Mouse (Mus musculus) thymus, adult 2 months (tissue): ENCODE data around the gene Map6.

Experiments used
- CTCF ChIP-seq: fragments of 200-500 bp; IDR thresholded peaks from 2 replicates; pipeline ENCODE4 v1.5.1; 2012; ENCODE audit warnings: mild to moderate bottlenecking, control low read depth, low read length, moderate library complexity, borderline replicate concordance; ENCODE audit not compliant: control insufficient read depth, poor library complexity, insufficient read depth; ENCODE audit errors: extremely low read depth
- POLR2A ChIP-seq: fragments of 200-500 bp; IDR thresholded peaks from 2 replicates; pipeline ENCODE4 v1.6.1; 2012; ENCODE audit warnings: mild to moderate bottlenecking, low read length, control low read depth, moderate library complexity; ENCODE audit not compliant: control insufficient read depth, poor library complexity, insufficient read depth; ENCODE audit errors: extremely low read depth

- no peak for TF ChIP-seq CTCF
- no peak for TF ChIP-seq POLR2A
Measured at GRCm38 (mm10) chr7:99224225-99224624, 43.0 kb upstream of the Map6 start.
